Mouse (Mus musculus) heart, adult 2 months (tissue): ENCODE measurements at regions not wholly inside any gene's neighbourhood (a gene's known extent, or its start where the extent isn't known, plus 50 kb on each side); places are given as distances from the start of the nearest gene placed in this dataset.

ENCODE experiments used
- CTCF ChIP-seq: fragments of 200-600 bp; IDR thresholded peaks from 2 replicates; pipeline ENCODE4 v1.8.1; 2022; ENCODE audit warnings: antibody characterized with exemption, mild to moderate bottlenecking, moderate library complexity
- POLR2A ChIP-seq: fragments of 200-500 bp; IDR thresholded peaks from 2 replicates; pipeline ENCODE4 v1.6.1; 2011; ENCODE audit warnings: mild to moderate bottlenecking, low read depth, low read length, control low read depth; ENCODE audit not compliant: insufficient read depth

GRCm38 (mm10) chr12:46111352-46111751 lies 707.4 kb downstream of the Nova1 start:
- TF ChIP-seq CTCF (no peak), POLR2A (no peak)
